Mouse (Mus musculus): ENCODE measurements around the gene Dctpp1.

The Dctpp1 gene

DNA sequence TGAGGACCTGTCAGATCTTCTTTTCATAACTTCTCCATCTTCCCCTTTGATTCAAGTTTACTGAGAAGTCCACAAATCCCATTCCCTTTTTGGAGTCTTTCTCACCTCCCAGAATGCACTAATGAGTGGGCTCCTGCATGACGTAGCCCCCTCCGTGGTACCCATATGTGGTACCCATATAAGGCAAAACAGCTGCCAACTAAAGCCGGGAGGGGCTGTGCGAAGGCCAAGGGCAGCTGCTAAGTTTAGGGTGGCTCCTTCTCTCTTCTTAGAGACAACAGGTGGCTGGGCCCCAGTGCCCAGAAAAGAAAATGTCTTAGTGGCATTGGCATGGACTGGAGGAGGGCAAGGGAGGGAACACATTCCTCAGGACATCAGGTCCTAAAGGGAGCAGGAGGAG is 50.2 kb downstream of the Dctpp1 start:
- no peak for DNase-seq (ENCODE audit: low read depth)

DNA sequence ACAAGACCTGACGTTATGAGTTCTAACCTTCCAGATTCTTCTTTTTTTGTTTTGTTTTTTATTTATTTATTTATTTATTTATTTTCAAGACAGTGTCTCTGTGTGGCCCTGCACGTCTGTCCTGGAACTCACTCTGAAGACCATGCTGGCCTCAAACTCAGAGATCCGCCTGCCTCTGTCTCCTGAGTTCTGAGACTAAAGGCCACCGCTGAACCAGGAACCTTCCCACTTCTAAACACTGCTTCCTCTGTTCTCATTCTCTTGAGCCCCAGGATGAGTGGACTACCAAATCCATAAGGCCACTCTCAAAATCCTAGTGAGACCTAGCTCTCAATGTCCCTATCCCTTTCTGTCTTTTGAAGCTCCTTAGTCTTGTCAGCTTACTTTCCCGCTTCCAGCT is 50.7 kb downstream of the Dctpp1 start:
- DNase-seq (ENCODE audit: low read depth): no peak

DNA sequence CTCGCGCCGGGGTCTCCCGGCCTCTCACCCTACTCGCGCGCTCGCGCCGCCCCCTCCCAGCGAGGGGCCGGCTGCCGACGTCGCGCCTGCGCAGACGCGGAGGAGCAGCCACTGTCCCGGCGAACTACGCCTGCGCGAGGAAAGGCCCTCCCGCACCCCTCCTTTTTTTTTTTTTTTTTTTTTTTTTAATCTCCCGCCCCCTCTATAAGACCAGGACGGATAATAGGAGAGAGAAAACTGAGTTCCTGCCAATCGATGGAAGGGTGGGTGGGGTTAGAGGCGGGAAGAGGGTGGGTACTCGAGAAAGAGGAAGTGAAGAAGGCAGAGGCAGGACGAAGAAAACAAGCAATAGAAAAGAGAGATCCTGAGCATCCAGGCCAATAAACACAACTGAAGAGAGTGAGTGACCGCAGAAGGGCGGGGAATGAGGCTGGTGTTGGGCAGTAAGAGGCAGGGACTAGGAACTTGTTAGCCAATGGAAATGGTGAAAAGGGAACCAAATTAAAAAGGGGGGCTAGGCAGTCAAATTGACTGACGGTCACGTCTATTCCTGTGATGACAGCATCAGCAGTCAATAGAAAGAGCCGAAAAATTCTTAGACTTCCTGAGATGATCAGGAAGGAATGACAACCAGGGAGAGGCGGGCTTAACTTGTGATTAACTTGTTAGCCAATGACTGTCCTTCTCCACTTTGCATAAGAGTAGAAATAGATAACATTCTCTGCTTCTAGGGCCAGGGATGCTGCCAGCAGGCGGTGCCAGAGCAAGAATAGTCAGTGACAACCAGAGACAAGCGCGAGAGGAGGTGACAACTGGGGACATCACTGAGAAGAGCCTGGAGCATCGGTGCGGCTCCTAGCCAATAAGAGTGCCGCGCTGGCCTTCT is 51.7 kb downstream of the Dctpp1 start, which contains the start of gene Mylpf:
Mylpf (plus strand) TSS at position 338 of the 886 bp plus-strand sequence.
- DNase-seq (ENCODE audit: low read depth): peak; percentile 96

DNA sequence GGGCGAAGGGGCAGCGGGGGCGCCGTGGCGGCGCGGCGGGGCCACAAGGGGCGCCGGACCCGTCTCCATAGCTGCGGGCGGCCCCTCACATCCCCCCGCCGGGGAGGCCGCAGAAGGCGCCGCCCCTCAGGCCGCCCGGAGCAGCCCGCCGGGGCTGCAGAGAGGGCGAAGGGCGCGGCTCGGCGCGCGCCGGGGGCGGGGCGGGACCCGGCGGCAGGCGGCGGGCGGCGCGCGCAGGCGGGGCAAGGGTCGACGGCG is 52.3 kb downstream of the Dctpp1 start, which contains the start of gene Tbc1d10b:
Tbc1d10b (minus strand) TSS at position 174 of the 258 bp plus-strand sequence.
- DNase-seq (ENCODE audit: low read depth): no peak

DNA sequence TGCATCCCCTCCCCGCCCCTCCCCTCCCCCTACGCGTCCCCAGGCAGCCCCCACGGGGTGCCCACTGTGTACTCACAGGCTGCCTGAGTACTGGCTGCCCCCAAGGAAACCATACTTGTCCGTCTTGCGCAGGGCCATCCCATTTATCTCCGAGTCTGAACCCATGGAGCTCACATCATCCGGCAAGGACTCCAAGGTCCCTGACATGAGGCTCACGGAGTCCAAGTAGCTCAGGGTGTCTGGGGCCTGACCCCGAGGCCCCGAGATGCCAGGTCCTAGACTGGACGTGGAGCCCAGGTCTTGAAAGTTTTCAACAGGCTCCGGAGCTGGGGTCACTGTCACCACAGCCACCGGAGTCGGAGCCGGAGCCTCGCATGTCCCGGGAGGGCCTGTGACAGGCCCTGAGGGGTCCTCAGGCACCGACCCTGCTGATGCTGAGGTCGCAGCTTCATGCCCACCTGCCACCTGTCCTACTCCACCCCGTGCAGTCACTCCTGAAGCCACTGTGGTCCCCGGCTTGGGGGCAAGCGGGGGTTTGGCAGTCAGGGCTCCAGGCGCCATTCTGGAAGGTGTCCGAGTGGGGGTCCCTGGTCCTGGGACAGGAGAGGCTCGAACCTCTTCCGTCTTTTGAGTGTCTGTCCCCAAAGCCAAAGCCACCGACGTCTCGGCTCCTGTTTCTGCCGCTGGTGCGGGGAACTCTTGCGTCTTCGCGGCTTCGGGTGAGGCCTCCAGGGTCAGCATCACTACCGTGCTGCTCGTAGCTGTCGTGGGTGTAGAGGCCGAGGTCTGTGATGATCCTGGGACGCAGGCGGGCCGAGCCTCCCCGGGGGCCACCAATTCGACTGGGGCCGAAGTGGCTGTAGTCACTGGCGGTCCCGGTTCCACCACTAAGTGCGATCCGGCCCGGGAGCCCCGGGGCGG is 52.9 kb downstream of the Dctpp1 start:
- DNase-seq (ENCODE audit: low read depth): no peak
